Mouse (Mus musculus) gastrocnemius, postnatal 36 days (tissue): ENCODE results near the gene Gm9611. TPM values are rescaled to one million over a fixed set of nuclear protein-coding genes. Genes with fewer than 3 reads are reported as not detected.
"Not testable (repeated sequence)": the region's sequence is repeated elsewhere in the genome, so short reads cannot be mapped to it uniquely, and the experiment has no call there.

Experiments used
- DNase-seq, 2 experiments: peaks; one replicate each; pipeline ENCODE4 v3.0.0; 2022
- intact Hi-C: fragments of 180-260 bp; cut with DNase I; formaldehyde crosslinking; loops from one replicate; pipeline ENCODE4 v1.15.1; 2025
- long read RNA-seq, 2 experiments: library from polyadenylated mRNA; stranded (forward); transcript quantifications; one replicate each; pipeline ENCODE4 v2.0.0; 2021
- microRNA-seq, 2 experiments: library from miRNA; unstranded; fragments of <30 nt; microRNA quantifications; one replicate each; pipeline ENCODE4 v1.2.0; 2021
- total RNA-seq, 2 experiments: library from RNA; stranded (reverse); gene quantifications; 2 replicates each; pipeline ENCODE4 v1.2.3; 2021

Gene Gm9611
- total RNA-seq = not detected
- long read RNA-seq, experiment 1 = 0 reads
- long read RNA-seq, experiment 2 = 0 reads

GRCm38 (mm10) chr14:42297258-42297657 is at the start of gene Gm9611:
TSS of gene Gm9611 (minus strand) at chr14:42297358.
- intact Hi-C loops, DNase-seq: not testable (repeated sequence)

GRCm38 (mm10) chr14:42309910-42310309 is 12.8 kb upstream of the Gm9611 start, which contains the start of gene Gm7995:
TSS of gene Gm7995 (plus strand) at chr14:42310210.
- DNase-seq, intact Hi-C loops: not testable (repeated sequence)

- DNase-seq, intact Hi-C loops: not testable (repeated sequence)
Measured at GRCm38 (mm10) chr14:42259948-42260347, 37.2 kb downstream of the Gm9611 start, which contains the start of gene Gm17026. TSS of gene Gm17026 (minus strand) at chr14:42260048.

Small RNA genes within 50 kb of the gene (microRNA-seq; reads per million reads assigned to microRNA genes)
- gene Gm25208 = 0 reads per million in 2 experiments
- gene Gm25892 = 0 reads per million in 2 experiments

Other genes with a start within 250 kb of the Gm9611 start
- not detected for gene Gm7951, start 180.0 kb downstream of the Gm9611 start, total RNA-seq
- gene Gm17027, start 134.7 kb downstream of the Gm9611 start, total RNA-seq = not detected
- gene Gm3573, start 106.6 kb downstream of the Gm9611 start, total RNA-seq = not detected
- gene Gm17026, start 37.3 kb downstream of the Gm9611 start, total RNA-seq = not detected
- gene Gm7995, start 12.9 kb upstream of the Gm9611 start, total RNA-seq = not detected
- not detected for gene Gm8005, start 142.3 kb upstream of the Gm9611 start, total RNA-seq
- gene Gm8011, start 166.5 kb upstream of the Gm9611 start, total RNA-seq = not detected
- not detected for gene Gm8020, start 205.0 kb upstream of the Gm9611 start, total RNA-seq
- gene Gm8024, start 226.9 kb upstream of the Gm9611 start, total RNA-seq = not detected